In genomic region chr9:54863363-54864281, GRCm38 (mm10) we compare ENCODE assay signal across 8 mouse cellular contexts. TPM values are rescaled to one million over a fixed set of nuclear protein-coding genes. Genes with fewer than 3 reads are reported as not detected.
A peak's percentile ranks its signal among the peaks of the same experiment; 100 is the strongest.
DNase-seq lines count a peak whose midpoint lies in the region; ATAC-seq lines count a peak whose summit lies in the region.

Ireb2 (plus strand) TSS chr9:54863789.

- ATAC-seq in forebrain, embryonic 11.5 days (replicated peaks; ENCODE audit: low FRiP score): peak; percentile 97
- peak; percentile 99 for ATAC-seq in heart, embryonic 16.5 days (replicated peaks; ENCODE audit: extremely low read depth, insufficient read depth, low FRiP score)
- peak; percentile 95 for ATAC-seq in liver, embryonic 15.5 days (ENCODE audit: insufficient read depth)
- peak; percentile 97 for ATAC-seq in neural tube, embryonic 12.5 days (ENCODE audit: low FRiP score, low read depth)

- no peaks in the 10 kb centered on the region for H3K27me3 ChIP-seq in forebrain, embryonic 11.5 days (ENCODE audit: control insufficient read depth, insufficient read depth, low read length)
- no peaks in the 10 kb centered on the region for H3K27me3 ChIP-seq in heart, embryonic 16.5 days (ENCODE audit: control insufficient read depth, insufficient read depth, low read length)
- no peaks in the 10 kb centered on the region for H3K27me3 ChIP-seq in liver, embryonic 15.5 days
- H3K27me3 ChIP-seq in neural tube, embryonic 12.5 days (replicated peaks): no peaks in the 10 kb centered on the region

- peak within 1 kb of the TSS; percentile 70 for H3K4me2 ChIP-seq in forebrain, embryonic 11.5 days (ENCODE audit: low read depth, low read length, severe bottlenecking)
- H3K4me2 ChIP-seq in heart, embryonic 16.5 days (ENCODE audit: low read depth, low read length): peak within 1 kb of the TSS; percentile 75
- peak within 1 kb of the TSS; percentile 72 for H3K4me2 ChIP-seq in liver, embryonic 15.5 days
- H3K4me2 ChIP-seq in neural tube, embryonic 12.5 days (replicated peaks): peak within 1 kb of the TSS; percentile 79

- DNase-seq in CD8-positive naive resting alpha-beta T cell, adult 2 months (ENCODE audit: low read depth in 2 of 2, low spot score in 2 of 2): peak; percentile 98 to 99
- DNase-seq in c-Kit-positive CD71-negative TER-119-negative erythroid progenitor cells, embryonic 14.5 days (ENCODE audit: low read depth): peak; percentile 98
- peak; percentile 100 for DNase-seq in forebrain, embryonic 11.5 days (ENCODE audit: low spot score)
- DNase-seq in kidney, postnatal 36 days: peak; percentile 99 to 100
- DNase-seq in telencephalon, adult 2 months (ENCODE audit: low read depth, low spot score): peak; percentile 91

- peak within 1 kb of the TSS; percentile 97 for H3K9ac ChIP-seq in forebrain, embryonic 11.5 days (ENCODE audit: low read length)
- peak within 1 kb of the TSS; percentile 89 for H3K9ac ChIP-seq in heart, embryonic 16.5 days (ENCODE audit: low read length)
- peak within 1 kb of the TSS; percentile 91 for H3K9ac ChIP-seq in liver, embryonic 15.5 days
- H3K9ac ChIP-seq in neural tube, embryonic 12.5 days: peak within 1 kb of the TSS; percentile 100

- H3K4me3 ChIP-seq in forebrain, embryonic 11.5 days (ENCODE audit: low read depth, low read length): peak within 1 kb of the TSS; percentile 94
- peak within 1 kb of the TSS; percentile 72 for H3K4me3 ChIP-seq in heart, embryonic 16.5 days (ENCODE audit: low read length)
- peak within 1 kb of the TSS; percentile 82 for H3K4me3 ChIP-seq in liver, embryonic 15.5 days (replicated peaks)
- H3K4me3 ChIP-seq in neural tube, embryonic 12.5 days: peak within 1 kb of the TSS; percentile 99

- peaks cover 9% of the 10 kb centered on the region for H3K4me1 ChIP-seq in forebrain, embryonic 11.5 days (replicated peaks; ENCODE audit: control insufficient read depth, insufficient read depth, low read length)
- peaks cover 10% of the 10 kb centered on the region for H3K4me1 ChIP-seq in heart, embryonic 16.5 days (ENCODE audit: control insufficient read depth, insufficient read depth, low read length)
- H3K4me1 ChIP-seq in liver, embryonic 15.5 days (replicated peaks): peaks cover 29% of the 10 kb centered on the region
- H3K4me1 ChIP-seq in neural tube, embryonic 12.5 days: peaks cover 30% of the 10 kb centered on the region

- peaks cover 2% of the 10 kb centered on the region; the same call in 1 of the 2 replicates for H3K36me3 ChIP-seq in forebrain, embryonic 11.5 days (ENCODE audit: control insufficient read depth, insufficient read depth, low read length)
- peaks cover 15% of the 10 kb centered on the region for H3K36me3 ChIP-seq in heart, embryonic 16.5 days (ENCODE audit: control insufficient read depth, insufficient read depth)
- peaks cover 27% of the 10 kb centered on the region for H3K36me3 ChIP-seq in liver, embryonic 15.5 days (replicated peaks)
- peaks cover 26% of the 10 kb centered on the region for H3K36me3 ChIP-seq in neural tube, embryonic 12.5 days

- H3K9me3 ChIP-seq in forebrain, embryonic 11.5 days (ENCODE audit: control insufficient read depth, low read length): no peaks in the 10 kb centered on the region
- H3K9me3 ChIP-seq in heart, embryonic 16.5 days (replicated peaks; ENCODE audit: control insufficient read depth, low read length): no peaks in the 10 kb centered on the region
- no peaks in the 10 kb centered on the region for H3K9me3 ChIP-seq in liver, embryonic 15.5 days (replicated peaks)
- H3K9me3 ChIP-seq in neural tube, embryonic 12.5 days: no peaks in the 10 kb centered on the region

- WGBS in forebrain, embryonic 11.5 days: under 1% methylated on average over 72 of the region's 72 CpGs
- WGBS in heart, embryonic 16.5 days: under 1% methylated on average over 72 of the region's 72 CpGs
- under 1% methylated on average over 72 of the region's 72 CpGs for WGBS in liver, embryonic 15.5 days (ENCODE audit: insufficient replicate concordance)
- 2% methylated on average over 72 of the region's 72 CpGs for WGBS in neural tube, embryonic 12.5 days

- peak within 1 kb of the TSS; percentile 87 for H3K27ac ChIP-seq in forebrain, embryonic 11.5 days (ENCODE audit: low read depth, low read length)
- H3K27ac ChIP-seq in heart, embryonic 16.5 days (ENCODE audit: low read length): peak within 1 kb of the TSS; percentile 87
- peak within 1 kb of the TSS; percentile 92 for H3K27ac ChIP-seq in liver, embryonic 15.5 days (replicated peaks)
- H3K27ac ChIP-seq in neural tube, embryonic 12.5 days: peak within 1 kb of the TSS; percentile 91

RNA-seq across cellular contexts. Expression of gene Ireb2, which starts in this region (rescaled TPM):
- 60.1 and 72.5 TPM in 2 replicates for polyA plus RNA-seq in forebrain, embryonic 11.5 days (2014; fragmentation: Nextera tagmentation; extraction: Ambion mirVana)
- polyA plus RNA-seq in heart, embryonic 16.5 days (2015; fragmentation: Nextera tagmentation; extraction: Ambion mirVana): 19.2 and 20.4 TPM in 2 replicates
- polyA plus RNA-seq in liver, embryonic 15.5 days (2015; fragmentation: Nextera tagmentation; extraction: Ambion mirVana): 8.3 and 8.8 TPM in 2 replicates
- 59.6 and 64.5 TPM in 2 replicates for polyA plus RNA-seq in neural tube, embryonic 12.5 days (2016; fragmentation: Nextera tagmentation; extraction: Ambion mirVana)

Comparison
In these comparisons a context has a peak if more than half of its experiments do, and no peak if none do; other contexts are left out.
1. Peak in every context shown above with its lines: DNase-seq, ATAC-seq, H3K4me3 ChIP-seq and H3K27ac ChIP-seq.